In genomic region chr4:98228193-98228592, GRCm38 (mm10) we compare ENCODE assay signal across 28 mouse cellular contexts.
"Had no signal": no experiment of that assay in that cellular context is flagged by ENCODE, and none has a peak within 500 bp of the region (broad histone marks: within the 10 kb centered on the region; RNA-seq: fewer than 3 reads in every experiment).

No protein-coding gene starts in this region.

- ATAC-seq: liver, embryonic 12.5 days; liver, postnatal 0 days; midbrain, embryonic 13.5 days; midbrain, embryonic 16.5 days had no signal

- H3K9me3 ChIP-seq: limb, embryonic 10.5 days; limb, embryonic 12.5 days; limb, embryonic 13.5 days; limb, embryonic 15.5 days; liver, embryonic 12.5 days; liver, embryonic 13.5 days; liver, embryonic 15.5 days; lung, embryonic 15.5 days; megakaryocyte, embryonic 14.5 days; midbrain, embryonic 10.5 days; midbrain, embryonic 12.5 days; midbrain, embryonic 13.5 days; neural tube, embryonic 12.5 days; neural tube, embryonic 13.5 days had no signal

- H3K36me3 ChIP-seq: limb, embryonic 10.5 days; limb, embryonic 12.5 days; limb, embryonic 13.5 days; limb, embryonic 15.5 days; liver, embryonic 12.5 days; liver, embryonic 13.5 days; liver, embryonic 15.5 days; lung, embryonic 15.5 days; midbrain, embryonic 10.5 days; midbrain, embryonic 12.5 days; midbrain, embryonic 13.5 days; neural tube, embryonic 12.5 days; neural tube, embryonic 13.5 days had no signal

- H3K4me3 ChIP-seq: left cerebral cortex, adult 2 months; limb, embryonic 10.5 days; limb, embryonic 12.5 days; limb, embryonic 13.5 days; limb, embryonic 15.5 days; liver, embryonic 12.5 days; liver, embryonic 13.5 days; liver, embryonic 15.5 days; lung, embryonic 15.5 days; megakaryocyte, embryonic 14.5 days; midbrain, embryonic 10.5 days; midbrain, embryonic 12.5 days; midbrain, embryonic 13.5 days; myocyte; neural tube, embryonic 12.5 days; neural tube, embryonic 13.5 days had no signal

- H3K4me1 ChIP-seq: liver, embryonic 12.5 days; liver, embryonic 13.5 days; liver, embryonic 15.5 days; megakaryocyte, embryonic 14.5 days; midbrain, embryonic 10.5 days; midbrain, embryonic 13.5 days; neural tube, embryonic 12.5 days had no signal

- H3K4me2 ChIP-seq: limb, embryonic 12.5 days; limb, embryonic 13.5 days; limb, embryonic 15.5 days; liver, embryonic 11.5 days; liver, embryonic 12.5 days; liver, embryonic 13.5 days; liver, embryonic 15.5 days; lung, embryonic 15.5 days; midbrain, embryonic 12.5 days; midbrain, embryonic 13.5 days; neural tube, embryonic 12.5 days; neural tube, embryonic 13.5 days had no signal

- H3K27ac ChIP-seq: left cerebral cortex, adult 2 months; limb, embryonic 10.5 days; limb, embryonic 12.5 days; limb, embryonic 13.5 days; limb, embryonic 15.5 days; liver, embryonic 12.5 days; liver, embryonic 13.5 days; liver, embryonic 14.5 days; liver, embryonic 15.5 days; lung, embryonic 15.5 days; macrophage; midbrain, embryonic 10.5 days; midbrain, embryonic 12.5 days; midbrain, embryonic 13.5 days; neural tube, embryonic 12.5 days; neural tube, embryonic 13.5 days had no signal

- H3K9ac ChIP-seq: limb, embryonic 12.5 days; limb, embryonic 13.5 days; limb, embryonic 15.5 days; liver, embryonic 12.5 days; liver, embryonic 13.5 days; liver, embryonic 14.5 days; liver, embryonic 15.5 days; liver, postnatal 0 days; lung, embryonic 15.5 days; midbrain, embryonic 12.5 days; midbrain, embryonic 13.5 days; neural tube, embryonic 12.5 days; neural tube, embryonic 13.5 days had no signal

- H3K27me3 ChIP-seq: limb, embryonic 12.5 days; limb, embryonic 13.5 days; limb, embryonic 15.5 days; liver, embryonic 12.5 days; liver, embryonic 13.5 days; liver, embryonic 15.5 days; lung, embryonic 15.5 days; megakaryocyte, embryonic 14.5 days; midbrain, embryonic 12.5 days; midbrain, embryonic 13.5 days; neural tube, embryonic 12.5 days; neural tube, embryonic 13.5 days had no signal

- DNase-seq: layer of hippocampus, postnatal 36 days; left cerebral cortex, postnatal 4 days; liver; liver, embryonic 13.5 days; liver, postnatal 0 days; lung, adult 18-20 months; lung, postnatal 10 days; lung, postnatal 4 days; midbrain, embryonic 14.5 days had no signal
